Mouse (Mus musculus): ENCODE results near the gene AL607142.1.

The AL607142.1 gene

GRCm38 (mm10) chr4:120104599-120104998 lies 39.8 kb downstream of the AL607142.1 start:
- DNase-seq = peak; percentile 49

- DNase-seq = no peak
Observed at GRCm38 (mm10) chr4:120106362-120106761, 41.6 kb downstream of the AL607142.1 start.

DNA sequence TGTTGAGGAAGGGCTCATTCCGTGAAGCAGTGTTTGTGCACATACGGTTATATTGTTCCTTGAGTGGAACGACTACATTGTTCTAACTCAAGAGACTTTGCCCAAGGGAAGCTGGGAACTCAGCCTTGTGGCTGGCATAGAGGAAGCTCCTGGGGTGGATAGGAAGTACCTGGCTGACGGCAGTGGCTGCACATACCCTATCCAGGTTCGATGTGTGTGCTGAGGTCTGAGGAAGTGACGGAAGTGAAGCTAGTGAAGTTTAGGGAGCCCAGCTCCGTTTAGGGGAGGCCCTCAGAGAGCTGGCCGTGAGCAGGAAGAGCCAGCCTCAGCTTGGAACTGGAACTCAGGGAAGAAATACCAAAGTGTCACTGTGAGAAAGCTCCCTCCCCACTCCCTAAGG lies 43.0 kb downstream of the AL607142.1 start:
- DNase-seq = no peak

DNA sequence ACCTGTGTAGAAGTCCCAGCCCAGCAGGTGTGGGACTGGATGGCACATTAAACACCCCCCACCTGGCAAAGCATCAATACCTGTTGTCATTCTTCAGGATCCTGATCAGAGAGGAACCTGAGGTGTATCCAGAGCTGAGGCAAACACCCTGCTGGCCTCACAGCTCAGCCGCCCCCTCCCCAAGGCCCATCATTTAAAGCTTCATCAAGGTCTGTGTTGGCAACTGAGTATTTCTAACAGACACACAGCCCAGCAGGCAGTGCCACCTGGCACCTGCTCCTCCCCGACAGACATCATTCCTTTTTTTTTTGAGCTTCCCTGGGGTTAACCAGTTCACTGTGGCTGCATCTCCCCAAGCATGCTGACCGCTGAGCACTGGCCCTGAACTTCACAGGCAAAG lies 50.7 kb downstream of the AL607142.1 start:
- no peak for DNase-seq

- no peak for DNase-seq
Observed at GRCm38 (mm10) chr4:120116312-120116711, 51.5 kb downstream of the AL607142.1 start.

DNA sequence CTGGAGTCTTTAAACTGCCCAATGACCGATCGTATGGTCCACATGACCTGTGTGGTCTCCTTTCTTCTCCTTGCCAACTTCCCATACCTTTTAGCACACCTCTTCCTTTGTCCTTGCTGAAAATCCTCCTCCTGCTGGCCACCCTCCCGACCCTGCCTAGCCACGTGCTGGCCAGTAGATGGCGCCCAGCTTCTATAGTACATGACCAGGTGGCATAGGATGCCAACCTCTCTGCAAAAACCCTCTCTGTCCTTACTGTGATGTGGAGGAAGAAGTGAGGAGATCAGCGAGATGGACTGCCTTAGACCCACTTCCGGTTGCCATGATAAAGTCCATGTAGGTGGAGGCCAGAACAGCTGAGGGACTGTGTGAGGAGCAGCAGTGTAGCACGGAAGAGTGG lies 55.5 kb downstream of the AL607142.1 start:
- DNase-seq = no peak

DNA sequence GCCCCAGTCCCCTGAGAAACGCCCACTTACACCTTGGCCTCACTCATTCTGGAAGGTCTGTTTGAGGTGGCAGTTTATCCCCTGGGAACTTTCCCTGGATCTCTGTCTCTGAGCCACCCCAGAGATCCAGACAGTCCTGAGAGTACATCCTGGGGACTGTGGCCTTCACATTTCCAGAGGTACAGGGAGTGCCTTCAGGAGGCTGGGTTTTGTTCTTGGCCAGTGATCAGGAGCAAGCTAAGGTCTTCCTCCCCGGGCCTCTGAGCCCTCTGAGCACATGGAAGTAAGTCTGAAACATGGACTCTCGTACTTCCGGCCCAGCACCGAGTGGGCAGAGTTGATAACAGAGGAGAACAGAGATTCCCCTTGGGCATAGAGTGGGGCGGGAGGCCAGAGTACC lies 59.9 kb downstream of the AL607142.1 start:
- no peak for DNase-seq

DNA sequence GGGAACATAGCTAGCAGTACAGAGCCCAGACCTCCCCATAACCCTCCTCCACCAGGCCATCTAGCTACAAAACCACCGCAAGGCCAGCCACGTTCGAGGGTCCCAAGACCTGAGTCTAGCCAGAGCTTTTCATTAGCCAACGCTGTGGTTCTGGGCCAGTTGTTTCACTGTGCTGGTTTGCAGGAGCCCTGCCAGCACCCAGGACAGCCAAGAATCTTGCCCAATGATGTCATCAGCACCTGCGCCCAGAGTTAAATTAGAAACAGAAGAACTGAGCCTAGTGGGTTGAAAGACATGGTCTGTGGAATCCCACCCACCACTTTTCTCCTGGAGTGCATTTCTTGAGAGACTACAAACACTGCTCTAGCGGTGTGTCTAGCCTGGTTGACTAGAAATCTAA lies 61.3 kb downstream of the AL607142.1 start:
- DNase-seq = peak; percentile 74

GRCm38 (mm10) chr4:120127333-120127732 lies 62.5 kb downstream of the AL607142.1 start:
- DNase-seq = no peak

GRCm38 (mm10) chr4:120128033-120128432 lies 63.2 kb downstream of the AL607142.1 start:
- DNase-seq = peak; percentile 70

- peak; percentile 65 for DNase-seq
Observed at GRCm38 (mm10) chr4:120129233-120129885, 64.6 kb downstream of the AL607142.1 start.

- no peak for DNase-seq
Observed at GRCm38 (mm10) chr4:120130926-120131325, 66.1 kb downstream of the AL607142.1 start.

GRCm38 (mm10) chr4:120131441-120132220 lies 66.8 kb downstream of the AL607142.1 start:
- no peak for DNase-seq

- DNase-seq = no peak
Observed at GRCm38 (mm10) chr4:120134223-120134622, 69.4 kb downstream of the AL607142.1 start.

GRCm38 (mm10) chr4:120141810-120142209 lies 77.0 kb downstream of the AL607142.1 start:
- DNase-seq = no peak

- DNase-seq = no peak
Observed at GRCm38 (mm10) chr4:120142905-120143304, 78.1 kb downstream of the AL607142.1 start.

Measured in right cerebral cortex, adult 18-20 months (tissue).